Mouse (Mus musculus): Measurements from ENCODE around the gene Gucy2e.

DNA sequence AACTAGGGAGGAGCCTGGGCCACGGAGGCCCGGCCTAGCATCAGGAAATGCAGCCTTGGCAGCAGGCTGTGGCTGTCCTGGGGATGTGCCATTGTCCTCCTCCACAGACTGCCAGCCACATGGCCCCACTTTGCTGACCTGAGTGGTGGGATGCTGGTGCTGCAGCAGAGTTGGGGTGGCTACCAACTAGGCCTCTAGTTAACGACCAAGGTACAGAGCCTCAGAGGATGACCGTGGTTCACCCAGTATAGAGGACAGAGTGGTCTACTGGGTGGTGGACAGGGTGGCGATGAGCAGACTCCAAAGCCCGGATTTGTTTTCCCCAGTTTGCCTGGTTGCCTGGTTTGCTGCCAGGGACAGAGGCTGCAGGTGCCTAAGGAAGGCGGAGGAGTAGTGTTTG is 62.1 kb downstream of the Gucy2e start:
- TF ChIP-seq CTCF (IDR thresholded peaks at IDR 0.05; ENCODE audit: low read depth) = no peak
- no peak for TF ChIP-seq EP300 (IDR thresholded peaks at IDR 0.05; ENCODE audit: low read depth)

Measured in heart, postnatal 0 days (tissue).